8 mouse cellular contexts compared by ENCODE assay signal in genomic region chr14:28504101-28505050, GRCm38 (mm10). TPM values are rescaled to one million over a fixed set of nuclear protein-coding genes. Genes with fewer than 3 reads are reported as not detected.
A peak's percentile ranks its signal among the peaks of the same experiment; 100 is the strongest.
DNase-seq lines count a peak whose midpoint lies in the region; ATAC-seq and TF ChIP-seq lines count a peak whose summit lies in the region.

TSS of gene Wnt5a (plus strand) at chr14:28504750.

- peaks cover 41% of the 10 kb centered on the region for H3K27me3 ChIP-seq in lung, embryonic 14.5 days (ENCODE audit: insufficient read depth, low read length)
- H3K27me3 ChIP-seq in intestine, embryonic 16.5 days (replicated peaks; ENCODE audit: control insufficient read depth, insufficient read depth, low read length): peaks cover 25% of the 10 kb centered on the region
- peaks cover 72% of the 10 kb centered on the region for H3K27me3 ChIP-seq in liver, postnatal 0 days (ENCODE audit: insufficient read depth, low read length)
- H3K27me3 ChIP-seq in stomach, postnatal 0 days (ENCODE audit: control insufficient read depth, insufficient read depth, low read length): no peaks in the 10 kb centered on the region

- H3K27ac ChIP-seq in lung, embryonic 14.5 days (ENCODE audit: low read depth): peak within 1 kb of the TSS; percentile 87
- H3K27ac ChIP-seq in bone marrow, adult 2 months (ENCODE audit: control insufficient read depth, insufficient read depth, low read depth, low read length, poor library complexity): no peak within 1 kb of the TSS; the same call in 1 of the 2 replicates
- H3K27ac ChIP-seq in intestine, embryonic 16.5 days (ENCODE audit: low read length): peak within 1 kb of the TSS; percentile 91
- no peak within 1 kb of the TSS for H3K27ac ChIP-seq in liver, postnatal 0 days (ENCODE audit: low read depth)
- peak within 1 kb of the TSS; percentile 89 for H3K27ac ChIP-seq in stomach, postnatal 0 days (replicated peaks)

- peak; percentile 43 for ATAC-seq in lung, embryonic 14.5 days (ENCODE audit: insufficient read depth)
- peak; percentile 32 for ATAC-seq in intestine, embryonic 16.5 days
- no peak for ATAC-seq in liver, postnatal 0 days
- peak; percentile 36; the same call in 1 of the 2 replicates for ATAC-seq in stomach, postnatal 0 days (ENCODE audit: low FRiP score, low TSS enrichment)

- no peaks in the 10 kb centered on the region for H3K9me3 ChIP-seq in lung, embryonic 14.5 days (ENCODE audit: low read depth, low read length)
- H3K9me3 ChIP-seq in intestine, embryonic 16.5 days (ENCODE audit: control insufficient read depth, low read length): no peaks in the 10 kb centered on the region
- no peaks in the 10 kb centered on the region for H3K9me3 ChIP-seq in liver, postnatal 0 days (ENCODE audit: low read length)
- no peaks in the 10 kb centered on the region for H3K9me3 ChIP-seq in stomach, postnatal 0 days (ENCODE audit: control insufficient read depth, low read length)

- TF ChIP-seq CTCF in lung, embryonic 14.5 days (IDR thresholded peaks at IDR 0.05; ENCODE audit: low read depth): no peak
- no peak for TF ChIP-seq CTCF in bone marrow, adult 2 months (IDR thresholded peaks at IDR 0.05; ENCODE audit: control insufficient read depth, insufficient read depth, low read length)
- no peak for TF ChIP-seq CTCF in liver, postnatal 0 days (IDR thresholded peaks at IDR 0.05; ENCODE audit: low read depth)
- no peak for TF ChIP-seq CTCF in stomach, postnatal 0 days (IDR thresholded peaks at IDR 0.05; ENCODE audit: low read depth)

- TF ChIP-seq EP300 in liver, postnatal 0 days (IDR thresholded peaks at IDR 0.05; ENCODE audit: low read depth): no peak
- no peak for TF ChIP-seq EP300 in stomach, postnatal 0 days (optimal IDR thresholded peaks at IDR 0.05)

- H3K4me2 ChIP-seq in lung, embryonic 14.5 days: peak within 1 kb of the TSS; percentile 82
- peak within 1 kb of the TSS; percentile 75 for H3K4me2 ChIP-seq in intestine, embryonic 16.5 days (ENCODE audit: low read depth, low read length)
- H3K4me2 ChIP-seq in liver, postnatal 0 days (ENCODE audit: low read depth, low read length): peak within 1 kb of the TSS; percentile 82
- H3K4me2 ChIP-seq in stomach, postnatal 0 days (replicated peaks; ENCODE audit: low read depth): peak within 1 kb of the TSS; percentile 86

- H3K9ac ChIP-seq in lung, embryonic 14.5 days: peak within 1 kb of the TSS; percentile 63
- H3K9ac ChIP-seq in intestine, embryonic 16.5 days (ENCODE audit: low read depth, low read length): peak within 1 kb of the TSS; percentile 81
- 0 out of 2 replicates have a peak within 1 kb of the TSS, but pooled peaks have one; percentile 11 for H3K9ac ChIP-seq in liver, postnatal 0 days (replicated peaks)
- H3K9ac ChIP-seq in stomach, postnatal 0 days (ENCODE audit: low read length): peak within 1 kb of the TSS; percentile 73

- no peak for TF ChIP-seq POLR2A in bone marrow, adult 2 months (IDR thresholded peaks at IDR 0.05; ENCODE audit: borderline replicate concordance, control insufficient read depth, low read depth, low read length)

- WGBS in lung, embryonic 14.5 days: under 1% methylated on average over 53 of the region's 53 CpGs
- WGBS in bone marrow, adult 2 months: 3% methylated on average over 53 of the region's 53 CpGs
- 2% methylated on average over 53 of the region's 53 CpGs for WGBS in intestine, embryonic 16.5 days
- WGBS in liver, postnatal 0 days (ENCODE audit: insufficient replicate concordance): 3% methylated on average over 48 of the region's 53 CpGs
- 2% methylated on average over 53 of the region's 53 CpGs for WGBS in stomach, postnatal 0 days

- peak within 1 kb of the TSS; percentile 54 for H3K4me3 ChIP-seq in lung, embryonic 14.5 days (ENCODE audit: low read depth, low read length)
- H3K4me3 ChIP-seq in bone marrow, adult 2 months (replicated peaks; ENCODE audit: control insufficient read depth, low read depth, low read length): peak within 1 kb of the TSS; percentile 4
- peak within 1 kb of the TSS; percentile 69 for H3K4me3 ChIP-seq in intestine, embryonic 16.5 days (ENCODE audit: low read length)
- peak within 1 kb of the TSS; percentile 54 for H3K4me3 ChIP-seq in liver, postnatal 0 days (ENCODE audit: low read depth, low read length)
- H3K4me3 ChIP-seq in stomach, postnatal 0 days (ENCODE audit: low read depth, low read length): peak within 1 kb of the TSS; percentile 73

- H3K4me1 ChIP-seq in lung, embryonic 14.5 days (ENCODE audit: insufficient read depth): no peaks in the 10 kb centered on the region
- H3K4me1 ChIP-seq in bone marrow, adult 2 months (ENCODE audit: control insufficient read depth, insufficient read depth, low read length): no peaks in the 10 kb centered on the region; the same call in 1 of the 2 replicates
- peaks cover 21% of the 10 kb centered on the region for H3K4me1 ChIP-seq in intestine, embryonic 16.5 days (ENCODE audit: control insufficient read depth, insufficient read depth, low read length)
- H3K4me1 ChIP-seq in liver, postnatal 0 days (ENCODE audit: insufficient read depth): peaks cover 3% of the 10 kb centered on the region; the same call in 1 of the 2 replicates
- 0 out of 2 replicates have a peak, but pooled peaks cover 3% of the 10 kb centered on the region for H3K4me1 ChIP-seq in stomach, postnatal 0 days (replicated peaks; ENCODE audit: control insufficient read depth, insufficient read depth)

- H3K36me3 ChIP-seq in lung, embryonic 14.5 days (ENCODE audit: insufficient read depth): no peaks in the 10 kb centered on the region
- H3K36me3 ChIP-seq in intestine, embryonic 16.5 days (ENCODE audit: control insufficient read depth, insufficient read depth, low read length): no peaks in the 10 kb centered on the region
- no peaks in the 10 kb centered on the region for H3K36me3 ChIP-seq in liver, postnatal 0 days (replicated peaks; ENCODE audit: insufficient read depth, low read length)
- H3K36me3 ChIP-seq in stomach, postnatal 0 days (ENCODE audit: control insufficient read depth, insufficient read depth, low read length): no peaks in the 10 kb centered on the region

- peak; percentile 84 for DNase-seq in lung, embryonic 14.5 days
- no peak for DNase-seq in lung, postnatal 25 days (ENCODE audit: low spot score)
- peak; percentile 44 to 63 for DNase-seq in gastrocnemius, postnatal 4 days (ENCODE audit: low spot score in 2 of 2)
- peak; percentile 24 for DNase-seq in liver, postnatal 0 days
- peak; percentile 60 for DNase-seq in stomach, postnatal 0 days (ENCODE audit: low spot score)
- no peak for DNase-seq in spleen, postnatal 4 days (ENCODE audit: low spot score in 2 of 2)

RNA-seq across cellular contexts. Expression of gene Wnt5a, which starts in this region (rescaled TPM):
- 16.1 and 16.2 TPM in 2 replicates for polyA plus RNA-seq in lung, embryonic 14.5 days (2014; fragmentation: Nextera tagmentation; extraction: Ambion mirVana)
- polyA plus RNA-seq in bone marrow, adult 2 months (2011; ENCODE audit: insufficient read depth, insufficient read length, low replicate concordance, missing spikeins): 0.82 TPM in 1 of 2 replicates, not detected in the other
- 10 to 100 TPM; 20.4 to 22.3 TPM for total RNA-seq in gastrocnemius, postnatal 4 days (2021)
- 15.9 and 17.6 TPM in 2 replicates for polyA plus RNA-seq in intestine, embryonic 16.5 days (2015; fragmentation: Nextera tagmentation; extraction: Ambion mirVana)
- 0.14 and 0.37 TPM in 2 replicates for polyA plus RNA-seq in liver, postnatal 0 days (2015; fragmentation: Nextera tagmentation; extraction: Ambion mirVana)
- 12.2 and 12.9 TPM in 2 replicates for polyA plus RNA-seq in stomach, postnatal 0 days (2015; fragmentation: Nextera tagmentation; extraction: Ambion mirVana)

Comparison
In these comparisons a context has a peak if more than half of its experiments do, and no peak if none do; other contexts are left out.
1. DNase-seq: peak in lung, embryonic 14.5 days (single experiment), gastrocnemius, postnatal 4 days (2 of 2) and stomach, postnatal 0 days (single experiment); none in lung, postnatal 25 days (single experiment) and spleen, postnatal 4 days (0 of 2).
2. Peak in DNase-seq, H3K4me3 ChIP-seq, H3K9ac ChIP-seq and H3K4me2 ChIP-seq in liver, postnatal 0 days; RNA of the gene not detected or under 1 TPM.
3. H3K27ac ChIP-seq: peak in lung, embryonic 14.5 days (single experiment), intestine, embryonic 16.5 days (single experiment) and stomach, postnatal 0 days (single experiment); none in bone marrow, adult 2 months (single experiment) and liver, postnatal 0 days (single experiment).
4. H3K4me3 ChIP-seq: peak in every context shown above with its lines; median percentile 73 in stomach, postnatal 0 days; 69 in intestine, embryonic 16.5 days; 54 in lung, embryonic 14.5 days; 54 in liver, postnatal 0 days; 4 in bone marrow, adult 2 months.
5. H3K9ac ChIP-seq: peak in every context shown above with its lines; median percentile 81 in intestine, embryonic 16.5 days; 73 in stomach, postnatal 0 days; 63 in lung, embryonic 14.5 days; 11 in liver, postnatal 0 days.
6. Peak in every context shown above with its lines, with median percentiles within 50 percentile points of each other: H3K4me2 ChIP-seq.